Mouse (Mus musculus): ENCODE data around the gene Tmem247. TPM values are rescaled to one million over a fixed set of nuclear protein-coding genes. Genes with fewer than 3 reads are reported as not detected.

The Tmem247 gene
- polyA plus RNA-seq, 1 experiment = not detected

DNA sequence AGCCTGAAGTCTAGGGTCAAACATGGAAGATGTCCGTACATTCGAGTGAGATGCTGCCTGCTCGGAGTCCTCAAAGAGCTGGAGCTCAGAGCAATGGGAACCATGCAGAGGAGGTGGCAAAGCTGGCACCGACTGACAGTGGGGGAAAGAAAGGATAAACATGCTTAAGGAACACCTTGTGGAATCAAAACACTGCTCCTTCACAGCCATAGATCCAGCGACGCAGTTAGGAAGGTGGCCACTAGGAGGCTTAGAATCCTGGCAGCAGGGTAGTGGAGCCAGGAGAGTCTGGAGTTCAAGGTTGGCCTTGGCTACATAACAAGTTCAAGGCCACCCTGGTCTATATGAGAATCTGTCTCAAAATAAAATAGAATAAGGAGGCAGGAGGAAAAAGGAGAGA, 10.5 kb upstream of the Tmem247 start:
- WGBS = 30% methylated on average over 6 of the region's 6 CpGs
- Histone ChIP-seq H3K27ac (ENCODE audit: control insufficient read depth, insufficient read depth, low read depth, low read length, poor library complexity) (no peak overlapping the region), H3K4me1 (ENCODE audit: control insufficient read depth, insufficient read depth, low read length) (peaks cover 2% of the 10 kb centered on the region; the same call in 1 of the 2 replicates), H3K4me3 (replicated peaks; ENCODE audit: control insufficient read depth, low read depth, low read length) (no peak overlapping the region)
- TF ChIP-seq CTCF (IDR thresholded peaks at IDR 0.05; ENCODE audit: control insufficient read depth, insufficient read depth, low read length) (no peak), POLR2A (IDR thresholded peaks at IDR 0.05; ENCODE audit: borderline replicate concordance, control insufficient read depth, low read depth, low read length) (no peak)

DNA sequence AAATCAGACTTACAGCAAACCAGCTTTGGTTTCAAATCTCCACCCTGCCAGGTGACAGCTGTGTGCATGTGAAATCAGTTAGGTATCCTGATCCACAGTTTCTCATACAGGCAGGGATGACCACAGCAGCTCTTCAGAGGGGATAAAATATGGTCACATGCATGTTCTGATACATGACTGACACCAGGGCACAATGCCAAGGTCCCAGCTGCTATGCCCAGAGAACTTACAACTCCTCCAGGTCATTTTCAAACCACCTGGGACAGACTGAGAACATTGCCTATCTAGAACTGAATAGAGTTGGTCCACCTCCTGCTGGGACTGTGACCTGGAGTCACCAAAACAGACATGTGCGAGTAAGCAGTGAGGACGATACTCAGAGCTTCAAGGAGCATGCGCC, 10.1 kb upstream of the Tmem247 start:
- WGBS = 96% methylated on average over 3 of the region's 3 CpGs
- Histone ChIP-seq H3K4me3 (replicated peaks; ENCODE audit: control insufficient read depth, low read depth, low read length) (no peak overlapping the region), H3K27ac (ENCODE audit: control insufficient read depth, insufficient read depth, low read depth, low read length, poor library complexity) (no peak overlapping the region), H3K4me1 (ENCODE audit: control insufficient read depth, insufficient read depth, low read length) (peaks cover 2% of the 10 kb centered on the region; the same call in 1 of the 2 replicates)
- no peak for TF ChIP-seq POLR2A (IDR thresholded peaks at IDR 0.05; ENCODE audit: borderline replicate concordance, control insufficient read depth, low read depth, low read length)
- no peak for TF ChIP-seq CTCF (IDR thresholded peaks at IDR 0.05; ENCODE audit: control insufficient read depth, insufficient read depth, low read length)

DNA sequence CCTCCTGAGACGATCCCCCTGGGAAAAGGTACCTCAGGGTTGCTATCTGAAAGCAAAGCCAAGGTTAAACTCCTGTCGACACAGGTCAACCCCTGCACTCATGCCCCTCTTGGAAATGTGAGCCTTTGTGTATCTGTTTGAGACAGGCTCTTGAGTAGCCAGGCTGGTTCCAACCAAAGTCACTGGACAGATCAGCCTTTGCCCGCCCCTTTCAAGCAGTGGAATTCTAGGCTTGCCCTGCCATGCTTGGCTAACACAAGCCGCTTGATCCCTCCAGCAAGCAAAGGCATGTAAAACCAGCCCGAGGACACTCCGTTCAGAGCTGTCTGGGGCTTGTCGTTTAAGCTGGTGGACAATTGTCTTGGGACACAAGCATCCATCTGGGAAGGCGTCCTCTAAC, 8.8 kb upstream of the Tmem247 start:
- no peak overlapping the region for H3K27ac ChIP-seq (ENCODE audit: control insufficient read depth, insufficient read depth, low read depth, low read length, poor library complexity)
- WGBS = 86% methylated on average over 8 of the region's 8 CpGs

DNA sequence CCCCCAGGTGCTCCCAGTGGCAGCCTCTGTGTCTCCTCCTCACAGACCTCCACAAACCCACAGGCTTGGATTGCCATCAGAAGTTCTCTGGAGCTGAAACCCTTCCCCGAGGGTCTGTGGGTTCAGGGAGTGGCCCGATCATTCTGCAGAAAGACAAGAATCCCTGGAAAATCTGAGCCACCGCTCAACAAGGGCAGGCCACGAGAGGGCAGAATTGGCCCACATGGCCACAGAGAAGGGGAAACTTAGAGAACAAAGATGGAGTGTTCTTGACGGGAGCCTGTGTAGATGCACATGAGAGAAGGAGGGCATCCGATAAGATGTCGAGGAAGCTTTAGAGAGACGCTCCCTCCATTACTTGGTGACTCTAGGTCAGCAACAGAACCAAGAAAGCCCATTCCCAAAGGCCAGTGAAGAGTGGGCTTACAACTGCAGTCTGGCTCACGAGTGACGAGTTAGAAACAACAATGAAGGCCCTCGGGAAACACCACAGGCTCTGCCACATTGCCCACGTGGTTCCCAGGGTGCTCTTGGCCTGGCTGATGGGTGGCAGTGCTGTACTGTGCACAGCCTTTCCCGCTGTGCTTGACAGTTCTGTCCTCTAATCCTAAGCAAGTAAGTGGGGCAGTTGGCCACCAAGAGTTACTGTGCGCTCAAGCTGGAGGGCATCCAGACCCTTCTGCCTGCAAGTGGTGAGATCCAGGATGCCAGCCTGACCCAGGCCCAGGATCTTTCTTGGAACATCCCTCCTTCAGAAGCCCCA, 7.2 kb upstream of the Tmem247 start:
- Histone ChIP-seq H3K4me3 (replicated peaks; ENCODE audit: control insufficient read depth, low read depth, low read length) (no peak overlapping the region), H3K27ac (ENCODE audit: control insufficient read depth, insufficient read depth, low read depth, low read length, poor library complexity) (no peak overlapping the region), H3K4me1 (ENCODE audit: control insufficient read depth, insufficient read depth, low read length) (no peaks in the 10 kb centered on the region)
- WGBS = 69% methylated on average over 14 of the region's 14 CpGs
- TF ChIP-seq CTCF (IDR thresholded peaks at IDR 0.05; ENCODE audit: control insufficient read depth, insufficient read depth, low read length) (peak; percentile 29; the same call in 1 of the 2 replicates), POLR2A (IDR thresholded peaks at IDR 0.05; ENCODE audit: borderline replicate concordance, control insufficient read depth, low read depth, low read length) (no peak)

More for the DNA sequence above, 8.8 kb upstream of the Tmem247 start:
- Histone ChIP-seq H3K4me3 (replicated peaks; ENCODE audit: control insufficient read depth, low read depth, low read length) (no peak overlapping the region), H3K4me1 (ENCODE audit: control insufficient read depth, insufficient read depth, low read length) (peaks cover 2% of the 10 kb centered on the region; the same call in 1 of the 2 replicates)
- no peak for TF ChIP-seq POLR2A (IDR thresholded peaks at IDR 0.05; ENCODE audit: borderline replicate concordance, control insufficient read depth, low read depth, low read length)
- no peak for TF ChIP-seq CTCF (IDR thresholded peaks at IDR 0.05; ENCODE audit: control insufficient read depth, insufficient read depth, low read length)

DNA sequence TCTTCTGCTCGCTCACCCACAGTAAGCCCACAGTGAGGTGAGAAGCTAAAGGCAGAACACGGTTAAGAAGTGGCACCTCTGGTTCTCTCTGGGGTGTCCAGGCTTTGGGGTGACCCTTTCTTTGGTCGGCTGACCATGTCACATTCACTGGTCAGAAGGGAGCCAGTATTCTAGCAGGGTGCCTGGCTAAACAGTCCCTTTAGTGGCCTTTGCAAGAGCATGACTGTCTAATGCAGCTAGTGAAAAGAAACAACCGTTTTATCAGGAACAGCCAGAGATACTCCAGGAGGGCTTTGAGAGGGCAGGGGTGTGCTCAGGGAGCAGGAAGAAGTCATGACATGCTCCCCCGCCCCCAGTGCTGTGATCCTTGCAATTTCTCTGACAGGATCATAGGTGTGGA, 5.9 kb upstream of the Tmem247 start:
- H3K4me1 ChIP-seq (ENCODE audit: control insufficient read depth, insufficient read depth, low read length) = no peaks in the 10 kb centered on the region
- no peak for TF ChIP-seq CTCF (IDR thresholded peaks at IDR 0.05; ENCODE audit: control insufficient read depth, insufficient read depth, low read length)
- TF ChIP-seq POLR2A (IDR thresholded peaks at IDR 0.05; ENCODE audit: borderline replicate concordance, control insufficient read depth, low read depth, low read length) = no peak
- H3K4me3 ChIP-seq (replicated peaks; ENCODE audit: control insufficient read depth, low read depth, low read length) = no peak overlapping the region
- H3K27ac ChIP-seq (ENCODE audit: control insufficient read depth, insufficient read depth, low read depth, low read length, poor library complexity) = no peak overlapping the region
- 72% methylated on average over 5 of the region's 5 CpGs for WGBS

DNA sequence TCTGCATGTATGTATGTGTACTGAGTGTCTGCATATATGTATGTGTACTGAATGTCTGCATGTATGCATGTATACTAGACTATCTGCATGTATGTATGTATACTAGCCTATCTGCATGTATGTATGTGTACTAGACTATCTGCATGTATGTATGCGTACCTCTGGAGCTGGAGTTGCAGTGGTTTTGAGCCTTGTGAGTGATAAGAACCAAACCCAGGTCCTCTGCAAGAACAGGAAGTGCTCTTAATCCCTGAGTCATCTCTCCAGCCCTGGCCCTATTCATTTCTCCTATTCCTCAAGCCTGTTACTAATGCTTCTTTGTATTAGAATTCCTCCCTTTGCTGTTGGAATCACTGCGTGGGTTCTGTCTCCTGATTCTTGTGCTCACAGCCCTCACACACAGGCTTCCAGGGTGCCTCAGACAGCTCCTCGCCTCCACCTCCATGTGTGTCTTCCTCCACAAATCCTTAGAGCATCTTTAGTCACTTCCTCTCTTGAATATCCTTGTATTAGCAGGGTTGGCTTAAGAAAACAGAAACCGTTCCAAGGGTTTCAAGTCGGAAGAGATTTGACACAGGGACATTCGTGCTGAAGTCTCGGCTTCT, 4.0 kb upstream of the Tmem247 start:
- TF ChIP-seq CTCF (IDR thresholded peaks at IDR 0.05; ENCODE audit: control insufficient read depth, insufficient read depth, low read length) (no peak), POLR2A (IDR thresholded peaks at IDR 0.05; ENCODE audit: borderline replicate concordance, control insufficient read depth, low read depth, low read length) (no peak)
- no peak overlapping the region for H3K4me3 ChIP-seq (replicated peaks; ENCODE audit: control insufficient read depth, low read depth, low read length)
- 77% methylated on average over 7 of the region's 7 CpGs for WGBS

DNA sequence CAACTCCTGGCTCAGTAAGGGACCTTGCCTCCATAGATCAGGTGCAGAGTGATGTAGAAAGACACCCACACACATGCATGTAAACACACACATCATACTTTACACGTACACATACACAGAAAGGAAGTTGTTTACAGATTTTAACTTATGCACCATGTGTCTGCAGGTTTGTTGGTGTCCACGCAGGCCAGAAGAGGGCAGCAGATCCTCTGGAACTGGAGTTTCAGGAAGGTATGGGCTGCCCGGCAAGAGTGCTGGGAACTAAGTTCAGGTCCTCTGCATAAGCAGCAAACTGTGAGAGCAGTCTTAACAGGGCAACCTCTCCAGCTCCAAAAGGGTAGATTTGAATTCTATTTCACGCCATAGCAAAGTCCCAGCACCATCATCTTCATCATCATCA, 1.6 kb upstream of the Tmem247 start:
- 72% methylated on average over 4 of the region's 4 CpGs for WGBS
- Histone ChIP-seq H3K4me1 (ENCODE audit: control insufficient read depth, insufficient read depth, low read length) (no peaks in the 10 kb centered on the region), H3K27ac (ENCODE audit: control insufficient read depth, insufficient read depth, low read depth, low read length, poor library complexity) (no peak overlapping the region), H3K4me3 (replicated peaks; ENCODE audit: control insufficient read depth, low read depth, low read length) (no peak overlapping the region)
- TF ChIP-seq POLR2A (IDR thresholded peaks at IDR 0.05; ENCODE audit: borderline replicate concordance, control insufficient read depth, low read depth, low read length) (no peak), CTCF (IDR thresholded peaks at IDR 0.05; ENCODE audit: control insufficient read depth, insufficient read depth, low read length) (peak; percentile 19; the same call in 1 of the 2 replicates)

More for the DNA sequence above, 4.0 kb upstream of the Tmem247 start:
- no peak overlapping the region for H3K27ac ChIP-seq (ENCODE audit: control insufficient read depth, insufficient read depth, low read depth, low read length, poor library complexity)
- H3K4me1 ChIP-seq (ENCODE audit: control insufficient read depth, insufficient read depth, low read length) = no peaks in the 10 kb centered on the region

DNA sequence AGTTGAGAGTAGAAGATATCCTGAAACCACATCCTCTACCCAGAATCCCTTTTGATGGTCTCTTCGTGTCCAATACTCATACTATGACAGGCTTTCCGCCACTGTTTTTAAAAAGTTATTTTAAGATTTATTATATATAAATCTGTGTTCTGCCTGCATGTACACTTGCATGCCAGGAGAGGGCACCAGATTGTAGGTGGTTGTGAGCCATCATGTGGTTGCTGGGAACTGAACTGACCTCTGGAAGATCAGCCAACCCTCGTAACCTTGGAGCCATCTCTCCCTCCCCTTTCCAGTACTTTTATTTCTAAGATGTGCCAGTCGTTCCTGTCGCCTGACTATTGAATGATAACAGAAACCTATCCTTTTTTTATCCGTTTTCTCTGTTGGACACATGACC, 1.6 kb downstream of the Tmem247 start:
- WGBS = 48% methylated on average over 6 of the region's 6 CpGs
- Histone ChIP-seq H3K4me3 (replicated peaks; ENCODE audit: control insufficient read depth, low read depth, low read length) (no peak overlapping the region), H3K4me1 (ENCODE audit: control insufficient read depth, insufficient read depth, low read length) (no peaks in the 10 kb centered on the region), H3K27ac (ENCODE audit: control insufficient read depth, insufficient read depth, low read depth, low read length, poor library complexity) (no peak overlapping the region)
- TF ChIP-seq CTCF (IDR thresholded peaks at IDR 0.05; ENCODE audit: control insufficient read depth, insufficient read depth, low read length) (peak; percentile 69), POLR2A (IDR thresholded peaks at IDR 0.05; ENCODE audit: borderline replicate concordance, control insufficient read depth, low read depth, low read length) (no peak)
